Mouse (Mus musculus) gastrocnemius, postnatal 25 days (tissue): Measurements from ENCODE around the gene Mlph. TPM values are rescaled to one million over a fixed set of nuclear protein-coding genes. Genes with fewer than 3 reads are reported as not detected.
A peak's percentile ranks its signal among the peaks of the same experiment; 100 is the strongest.

Experiments
- DNase-seq: peaks from one replicate; pipeline ENCODE4 v3.0.0; 2022
- total RNA-seq, 2 experiments: library from RNA; stranded (reverse); gene quantifications; 1 replicate in 1 of 2; 2 replicates in 1 of 2; pipeline ENCODE4 v1.2.3; 2021

Gene Mlph
- total RNA-seq, 2 experiments from 2014 or later = 0.26 to 0.51 TPM

DNA sequence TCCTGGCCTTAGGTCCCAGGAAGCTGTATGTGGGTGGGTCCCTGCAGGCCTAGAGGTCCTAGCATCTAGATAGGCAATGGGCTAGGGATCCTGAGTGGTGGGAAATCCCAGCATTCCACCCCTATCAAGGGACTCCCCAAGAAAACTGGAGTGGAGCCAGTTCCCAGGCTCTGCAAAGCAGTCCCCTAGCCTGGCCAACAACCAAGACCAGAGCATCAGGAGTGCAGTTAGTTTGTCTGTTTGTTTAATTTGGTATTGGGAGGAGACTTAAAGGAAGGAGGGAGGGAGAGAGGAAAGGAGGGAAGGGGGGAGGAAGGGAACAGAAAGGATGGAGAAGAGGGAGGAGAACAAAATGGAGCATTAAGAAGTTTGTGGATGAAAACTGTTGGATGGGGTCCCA, 5.7 kb upstream of the Mlph start:
- no peak for DNase-seq

DNA sequence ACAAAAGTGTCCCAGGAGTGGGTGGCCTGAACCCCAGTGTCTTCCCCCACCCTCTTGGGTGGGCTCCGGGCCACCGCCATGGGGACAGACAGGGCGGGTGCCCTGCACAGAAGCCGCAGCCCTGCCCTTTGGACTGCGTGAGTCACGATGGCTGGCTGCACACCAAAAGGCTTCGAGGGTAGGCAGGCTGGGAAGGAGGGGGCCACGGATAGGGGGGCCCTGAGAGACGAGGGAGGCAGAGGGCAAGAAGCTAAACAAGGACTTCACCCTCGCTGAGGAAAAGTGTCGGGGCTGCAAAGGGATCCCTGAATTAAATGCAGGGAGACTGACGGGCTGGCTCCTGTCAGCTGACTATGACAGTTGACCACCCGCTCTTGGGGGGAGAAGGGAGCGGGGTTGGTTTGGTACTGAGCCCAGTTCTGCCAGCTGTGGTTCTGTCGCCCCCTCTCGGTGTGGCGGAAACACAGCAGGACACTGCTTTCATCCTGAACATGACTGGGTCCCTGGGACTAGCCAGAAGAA, 5.2 kb upstream of the Mlph start:
- DNase-seq = peak; percentile 62

DNA sequence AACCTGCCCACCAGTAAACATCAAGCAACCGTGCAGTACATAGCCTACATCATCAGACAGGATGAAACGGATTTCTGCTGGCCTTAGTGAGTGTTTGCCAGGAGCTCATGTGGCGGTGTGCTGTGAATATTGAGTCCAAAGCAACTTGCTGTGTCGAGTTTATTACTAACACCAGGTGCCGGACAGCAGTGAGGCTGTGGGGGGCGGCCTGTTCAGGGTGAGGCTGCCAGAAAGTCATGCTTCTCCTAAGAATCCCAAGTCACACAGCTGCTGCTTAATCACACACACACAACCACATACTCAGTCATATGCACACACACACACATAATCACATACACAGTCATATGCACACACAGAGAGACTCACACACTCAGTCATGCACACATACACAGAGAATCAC, 1.7 kb upstream of the Mlph start:
- DNase-seq = no peak

DNA sequence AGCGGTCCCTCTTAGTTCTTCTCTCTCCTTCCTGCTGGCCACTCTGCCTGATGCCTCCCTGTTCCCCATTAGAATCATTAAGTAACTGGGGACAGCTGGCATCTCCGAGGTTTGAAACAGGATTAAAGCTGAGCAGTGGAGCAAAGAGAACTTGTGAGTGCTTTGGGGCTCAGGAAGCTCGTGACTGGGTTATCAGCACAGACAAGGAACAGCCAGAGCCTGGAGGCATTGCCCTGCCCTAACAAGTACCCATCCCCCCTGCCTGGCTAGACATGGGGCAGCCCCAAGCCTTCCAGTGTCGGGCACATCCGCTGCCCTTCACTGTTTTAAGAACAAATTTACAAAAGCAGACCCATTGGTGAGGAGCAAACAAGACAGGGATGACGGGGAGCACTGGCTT, 2.6 kb downstream of the Mlph start:
- no peak for DNase-seq

DNA sequence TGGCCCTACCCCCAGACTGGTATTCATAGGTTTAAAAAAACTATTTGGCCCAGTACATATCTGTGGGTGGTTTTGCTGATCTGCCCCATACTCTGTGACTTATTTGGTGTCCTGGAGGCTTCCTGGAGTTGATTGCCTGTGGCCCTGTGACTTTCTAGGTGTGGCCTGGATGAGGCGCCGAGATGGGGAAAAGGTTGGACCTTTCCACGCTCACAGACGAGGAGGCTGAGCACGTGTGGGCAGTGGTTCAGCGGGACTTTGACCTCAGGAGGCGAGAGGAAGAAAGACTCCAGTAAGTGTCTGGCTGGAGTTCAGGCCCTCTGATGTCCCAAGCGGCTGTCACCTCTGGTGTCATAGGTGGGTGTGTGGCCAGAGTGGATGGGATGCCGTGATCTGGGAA, 6.8 kb downstream of the Mlph start:
- DNase-seq = no peak

DNA sequence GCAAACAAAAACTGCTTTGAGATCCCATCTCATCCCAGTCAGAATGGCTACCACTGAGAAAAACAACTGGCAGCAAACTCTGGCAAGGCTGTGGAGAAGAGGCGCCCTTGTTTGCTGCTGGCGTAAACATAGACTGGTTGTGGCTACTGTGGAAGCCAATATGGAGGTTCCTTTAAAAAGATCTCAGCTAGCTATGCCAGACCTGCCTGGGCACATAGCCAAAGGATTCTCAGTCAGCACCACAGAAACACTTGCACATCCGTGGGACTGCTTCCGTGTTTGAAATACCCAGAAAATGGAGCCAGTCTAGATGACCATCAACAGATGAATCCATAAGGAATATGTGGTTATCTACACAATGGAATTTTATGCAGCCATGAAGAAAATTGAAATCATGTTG, 11.1 kb downstream of the Mlph start:
- no peak for DNase-seq

DNA sequence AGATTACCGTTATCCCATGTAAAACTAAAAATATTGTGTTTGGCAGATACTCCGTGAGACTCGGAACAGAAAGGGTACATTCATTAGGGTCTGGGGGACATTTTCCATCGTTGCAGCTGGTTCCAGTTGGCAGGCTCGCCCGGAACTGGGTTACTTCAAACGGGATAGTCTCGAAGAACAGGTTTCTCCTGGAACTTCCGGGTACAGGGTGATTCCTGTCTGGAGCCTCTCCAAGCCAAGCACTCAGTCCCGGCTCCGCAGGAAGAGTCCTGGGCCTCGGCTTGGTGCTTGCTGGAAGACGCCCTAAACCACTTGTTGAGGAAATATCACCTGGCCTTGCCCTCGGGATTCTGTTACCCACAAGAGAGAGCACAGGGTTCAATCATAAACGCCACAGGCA, 12.4 kb downstream of the Mlph start:
- DNase-seq = no peak

DNA sequence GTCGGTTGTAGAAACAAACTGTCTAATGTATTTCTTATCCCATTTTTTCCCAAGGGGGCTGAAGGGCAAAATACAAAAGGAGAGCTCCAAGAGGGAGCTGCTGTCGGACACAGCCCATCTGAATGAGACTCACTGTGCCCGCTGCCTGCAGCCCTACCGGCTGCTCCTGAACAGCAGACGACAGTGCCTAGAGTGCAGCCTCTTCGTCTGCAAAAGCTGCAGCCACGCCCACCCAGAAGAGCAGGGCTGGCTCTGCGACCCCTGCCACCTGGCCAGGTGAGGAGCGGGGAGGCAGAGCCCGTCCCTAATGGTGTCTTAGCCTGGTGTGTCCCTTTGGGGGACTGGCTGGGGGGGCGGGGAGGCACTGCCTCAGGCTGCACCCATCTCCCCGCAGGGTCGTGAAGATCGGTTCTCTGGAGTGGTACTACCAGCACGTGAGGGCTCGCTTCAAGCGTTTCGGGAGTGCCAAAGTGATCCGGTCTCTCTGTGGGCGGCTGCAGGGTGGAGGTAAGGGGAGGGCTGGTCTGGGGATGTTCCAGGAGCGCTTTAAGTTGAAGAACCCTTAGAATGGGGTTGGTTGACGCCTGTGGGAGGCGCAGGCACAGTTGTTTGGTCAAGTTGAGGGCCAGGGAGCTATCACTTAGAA, 13.2 kb downstream of the Mlph start:
- no peak for DNase-seq

DNA sequence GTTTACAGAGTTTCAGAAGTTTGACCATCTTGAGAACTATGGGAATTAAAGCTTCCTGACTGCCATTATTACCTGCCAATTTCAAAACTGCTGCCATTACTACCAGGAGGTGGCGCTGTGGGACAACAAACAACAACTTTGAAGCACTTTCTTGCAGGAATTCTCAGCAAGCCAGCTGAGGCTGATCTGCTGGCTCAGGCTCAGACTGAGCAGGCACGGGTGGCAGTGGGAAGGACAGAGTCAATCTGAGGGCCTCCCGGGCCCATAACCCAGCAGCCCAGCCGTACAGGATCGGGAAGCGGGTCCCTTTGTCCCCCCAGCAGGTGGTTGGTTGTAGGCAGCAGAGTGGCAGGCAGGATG, 13.7 kb downstream of the Mlph start:
- peak; percentile 68 for DNase-seq

DNA sequence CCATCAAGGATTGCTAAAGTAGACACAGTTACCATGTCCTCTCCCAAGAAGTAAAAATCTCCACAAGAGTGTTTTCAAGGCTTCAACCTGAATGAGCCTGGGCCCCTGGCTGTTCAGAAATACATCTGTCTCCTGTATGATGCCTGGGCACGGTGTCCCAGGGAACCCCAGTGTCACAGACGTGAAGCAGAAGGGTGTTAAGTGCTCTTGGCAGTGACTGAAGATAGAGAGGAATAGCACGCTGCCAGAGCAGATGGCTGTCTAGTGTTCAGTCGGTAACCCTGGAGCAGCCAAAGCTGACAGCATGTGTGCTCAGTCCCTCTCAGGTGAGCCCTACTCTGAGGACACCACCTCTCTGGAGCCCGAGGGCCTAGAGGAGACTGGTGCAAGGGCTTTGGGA, 18.1 kb downstream of the Mlph start:
- no peak for DNase-seq

DNA sequence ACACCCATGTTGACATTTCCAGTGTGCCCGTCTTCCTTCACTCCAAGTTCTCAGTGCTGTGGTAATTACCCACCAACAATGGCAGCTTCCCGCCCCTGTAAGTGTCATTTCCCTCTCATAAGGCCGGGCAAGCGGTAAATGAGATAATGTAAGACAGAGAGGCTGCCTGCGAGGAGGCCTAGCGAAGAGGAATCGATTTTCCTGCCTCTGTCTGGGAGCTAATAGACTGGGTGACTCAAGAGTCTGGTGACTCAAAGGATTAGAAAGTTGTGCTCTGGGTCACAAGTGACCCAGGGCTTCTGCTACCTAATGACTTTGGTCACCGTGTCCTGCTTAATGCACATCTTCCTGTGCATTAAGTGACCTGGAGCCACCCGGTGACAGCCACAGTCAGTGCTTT, 22.1 kb downstream of the Mlph start:
- DNase-seq = no peak

DNA sequence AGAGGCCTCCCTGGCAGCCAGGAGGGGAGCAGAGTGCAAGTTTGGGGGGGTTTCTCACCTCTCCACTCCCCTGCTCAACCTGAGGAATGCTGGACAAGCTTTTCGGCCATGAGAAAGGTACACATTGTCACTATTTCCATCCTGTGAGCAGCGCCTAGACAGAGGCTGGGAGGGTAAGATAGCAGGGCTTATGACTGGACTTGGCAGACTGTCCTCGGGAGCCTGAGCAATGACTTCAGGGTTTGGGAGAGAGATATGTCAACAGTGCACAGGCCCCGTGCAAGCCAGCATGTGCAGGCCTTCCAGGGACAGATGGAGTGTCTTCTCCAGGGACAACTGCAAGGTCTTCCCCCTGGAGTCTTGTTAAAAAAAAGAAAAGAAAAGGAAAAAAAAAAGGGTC, 25.1 kb downstream of the Mlph start:
- no peak for DNase-seq

DNA sequence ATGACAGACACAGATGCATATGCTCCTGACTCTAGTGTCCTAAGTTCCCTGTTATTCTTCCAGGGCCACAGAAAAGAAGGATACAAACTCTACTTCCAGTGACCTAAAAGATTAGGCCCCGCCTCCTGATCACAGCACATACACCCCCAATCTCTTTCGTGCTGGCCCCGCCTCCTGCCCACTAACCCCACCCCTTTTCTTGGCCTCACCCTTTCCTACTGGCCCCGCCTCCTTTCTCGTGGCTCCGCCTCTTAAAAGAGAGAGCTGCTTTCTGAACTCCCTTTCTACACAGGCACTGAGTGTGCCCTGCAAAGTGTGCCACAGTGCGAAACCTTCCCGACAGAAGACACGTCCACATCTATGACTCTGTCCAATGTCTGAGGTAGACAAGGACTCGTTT, 30.3 kb downstream of the Mlph start:
- no peak for DNase-seq

DNA sequence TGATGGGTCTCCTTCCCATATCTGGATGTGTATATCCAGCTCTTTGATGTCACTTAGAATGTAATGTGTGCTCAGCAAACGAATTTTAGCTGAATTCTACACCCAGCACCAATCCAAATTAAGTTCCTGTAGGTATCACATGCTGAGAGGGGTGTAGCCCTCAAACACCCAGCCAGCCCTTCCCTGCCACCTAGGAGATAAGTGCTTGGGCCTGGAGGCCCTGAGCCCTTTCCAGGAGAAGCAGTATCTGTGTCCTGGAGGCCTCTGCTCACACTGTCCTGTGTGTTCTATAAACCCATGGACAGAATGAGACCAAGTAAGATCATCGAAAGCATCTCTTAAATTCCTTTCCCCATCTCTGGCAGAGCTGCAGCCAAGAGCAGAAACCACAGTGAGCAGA, 32.4 kb downstream of the Mlph start:
- DNase-seq = no peak

DNA sequence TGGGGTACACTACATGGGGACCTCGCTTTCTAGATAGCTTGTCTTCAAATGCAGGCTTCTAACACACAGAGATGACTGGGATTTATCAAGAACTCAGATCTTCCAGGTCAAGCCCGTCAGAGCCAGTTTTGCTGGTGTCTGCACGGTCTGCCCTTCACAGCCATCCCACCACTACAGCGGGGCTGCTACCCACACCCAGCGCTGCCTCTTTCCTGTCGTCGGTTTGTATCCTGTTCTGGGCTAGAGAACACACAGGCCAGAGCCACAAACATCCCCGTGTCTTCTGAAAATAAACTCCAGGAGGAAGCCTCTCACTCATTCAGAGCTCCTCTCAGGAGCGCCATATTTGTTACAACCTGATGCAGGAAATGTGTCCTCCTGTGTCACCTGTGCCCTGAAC, 34.4 kb downstream of the Mlph start:
- DNase-seq = no peak

DNA sequence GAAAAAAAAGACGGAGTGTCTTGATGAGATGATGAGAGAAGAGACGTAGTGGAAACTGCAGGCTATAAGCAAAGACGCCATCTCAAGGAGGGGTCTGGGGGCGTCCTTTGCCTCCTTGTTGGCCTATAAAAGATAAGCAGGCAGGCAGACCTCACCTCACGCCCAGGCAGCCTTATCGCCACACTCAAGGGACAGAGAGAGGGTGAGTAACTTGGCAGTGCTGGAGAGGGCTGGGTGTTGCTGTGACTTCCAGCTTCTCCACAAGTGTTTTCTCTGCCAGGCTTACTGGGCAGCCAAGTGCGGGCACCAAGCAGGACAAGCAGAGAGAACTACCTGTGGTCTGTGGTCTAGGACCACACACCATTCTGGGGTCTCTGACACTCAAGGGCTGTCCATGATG, 36.8 kb downstream of the Mlph start:
- no peak for DNase-seq

DNA sequence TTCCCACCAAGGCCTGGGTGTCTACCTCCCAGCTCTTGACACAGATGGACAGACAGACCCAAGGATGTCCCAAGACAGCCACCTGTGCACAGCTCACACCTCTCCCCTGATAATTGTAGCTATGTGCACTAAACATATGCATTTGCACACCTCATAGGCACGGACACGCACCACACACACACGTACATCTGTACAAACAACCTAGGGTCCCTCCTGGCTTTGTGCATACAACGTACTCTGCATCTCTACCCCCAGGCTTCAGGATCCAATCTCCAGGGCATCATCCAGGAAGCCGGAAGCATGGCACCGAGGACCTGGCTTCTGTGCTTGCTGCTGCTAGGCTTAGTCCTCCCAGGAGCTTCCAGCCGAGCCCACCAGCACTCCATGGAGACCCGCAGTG, 37.9 kb downstream of the Mlph start, which contains the start of gene Prlh:
TSS of gene Prlh (plus strand) at position 301 of the 400 bp plus-strand sequence.
- no peak for DNase-seq

DNA sequence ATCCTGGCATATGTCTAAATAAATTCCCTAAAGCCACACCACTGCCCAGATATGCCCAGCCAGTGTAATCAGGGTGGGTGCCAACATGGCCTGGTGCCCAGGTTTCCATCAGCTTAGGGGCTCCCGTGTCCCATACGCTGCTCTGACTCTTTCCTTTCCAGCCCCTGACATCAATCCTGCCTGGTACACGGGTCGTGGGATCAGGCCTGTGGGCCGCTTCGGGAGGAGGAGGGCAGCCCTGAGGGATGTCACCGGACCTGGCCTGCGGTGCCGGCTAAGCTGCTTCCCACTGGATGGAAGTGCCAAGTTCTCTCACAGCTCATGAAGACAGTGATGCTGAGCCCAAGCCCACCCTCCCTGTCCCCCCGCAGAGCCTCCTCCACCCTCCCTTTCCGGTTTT, 38.8 kb downstream of the Mlph start:
- DNase-seq = no peak

DNA sequence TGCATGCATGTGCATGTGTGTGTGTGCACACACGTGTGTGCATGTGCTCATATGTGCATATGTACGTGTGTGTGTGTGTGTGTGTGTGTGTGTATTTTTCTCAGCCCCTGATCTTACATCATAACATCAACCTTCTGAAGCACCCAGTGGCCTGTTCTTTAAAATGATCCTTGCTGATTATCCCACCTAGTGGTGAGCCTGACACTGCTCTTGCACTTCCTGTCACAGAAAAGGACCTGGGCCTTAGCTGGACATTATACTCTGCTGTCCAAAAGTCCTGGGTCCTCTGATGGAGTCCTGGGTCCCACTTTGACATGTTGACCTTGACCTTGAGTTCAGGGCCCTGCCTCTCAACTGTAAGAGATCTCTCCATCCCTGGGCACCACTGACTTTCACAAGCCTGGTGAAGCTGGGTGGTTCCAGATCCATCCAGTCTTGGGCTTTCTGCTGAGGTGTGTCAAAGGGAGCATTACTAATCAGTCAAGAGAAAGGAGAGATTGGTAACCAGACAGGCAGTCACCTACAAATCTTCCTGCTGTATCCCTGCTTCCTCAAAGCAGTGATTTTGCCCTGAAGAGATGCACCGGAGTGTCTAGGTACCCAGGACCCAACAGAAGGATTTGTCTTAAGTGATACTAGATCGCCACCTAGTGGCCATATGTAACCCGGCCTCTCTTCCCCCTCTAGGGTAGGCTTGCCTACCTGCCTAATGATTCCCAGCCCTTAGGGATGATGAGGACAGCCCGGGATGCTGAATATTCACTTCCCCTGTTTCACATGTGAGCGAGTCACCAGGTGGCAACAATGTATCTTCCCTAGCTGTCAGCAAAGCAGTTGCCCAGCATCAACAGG, 41.6 kb downstream of the Mlph start:
- DNase-seq = no peak

DNA sequence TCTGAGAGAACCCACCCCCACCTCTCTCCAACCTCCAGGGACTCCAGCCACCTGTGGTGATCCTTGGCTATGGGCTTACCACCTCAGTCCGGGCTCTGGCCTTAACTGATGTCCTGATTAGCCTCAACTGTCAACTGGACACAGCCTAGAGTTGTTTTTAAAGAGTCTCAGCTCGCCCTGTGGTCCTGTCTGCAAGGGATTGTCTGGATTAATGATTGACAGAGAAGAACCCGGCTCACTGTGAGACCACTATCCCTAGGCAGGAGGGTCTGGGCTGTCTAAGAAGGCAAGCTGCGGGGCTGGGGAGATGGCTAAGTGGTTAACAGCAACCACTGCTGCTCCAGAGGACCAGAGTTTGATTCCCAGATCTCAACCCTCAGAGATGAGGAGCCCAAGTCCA, 47.6 kb downstream of the Mlph start:
- no peak for DNase-seq

DNA sequence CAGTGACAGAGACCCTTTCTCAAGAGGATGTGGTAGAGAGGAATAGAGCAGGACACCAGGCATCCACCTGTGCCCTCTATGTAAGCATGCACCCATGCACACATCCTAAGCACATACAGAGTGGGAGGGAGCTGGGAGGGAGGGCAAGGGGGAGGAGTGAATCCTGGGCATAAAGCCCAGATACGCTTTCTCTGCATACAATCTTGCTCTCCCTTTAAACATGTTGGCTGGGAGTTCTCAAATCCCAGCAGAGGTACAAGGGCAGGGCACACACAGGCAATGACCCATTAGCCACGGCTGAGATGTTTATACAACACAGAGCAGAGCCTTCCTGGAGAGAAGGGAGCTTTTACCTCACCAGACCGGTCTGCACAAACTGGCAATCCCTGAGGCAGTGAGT, 48.1 kb downstream of the Mlph start:
- DNase-seq = no peak

DNA sequence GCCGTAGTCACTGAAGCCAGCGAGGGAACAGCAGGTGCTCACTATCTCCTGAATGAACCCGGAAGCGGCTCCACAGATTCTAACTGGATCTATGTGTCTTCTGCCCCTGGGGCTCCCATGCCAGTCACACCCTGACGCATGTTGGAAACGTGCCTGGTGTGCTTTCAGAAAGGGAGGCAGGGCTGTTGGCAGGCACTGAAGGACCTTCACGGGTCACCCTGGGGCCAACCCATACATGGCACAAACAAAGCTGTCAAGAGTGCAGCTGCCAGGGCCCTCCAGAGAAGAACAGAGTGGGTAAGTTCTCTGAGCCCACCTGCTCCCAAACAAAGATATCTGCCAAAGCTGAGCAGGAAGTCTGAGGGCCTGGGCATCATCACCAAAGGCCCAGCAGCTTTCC, 52.7 kb downstream of the Mlph start:
- peak; percentile 34 for DNase-seq

DNA sequence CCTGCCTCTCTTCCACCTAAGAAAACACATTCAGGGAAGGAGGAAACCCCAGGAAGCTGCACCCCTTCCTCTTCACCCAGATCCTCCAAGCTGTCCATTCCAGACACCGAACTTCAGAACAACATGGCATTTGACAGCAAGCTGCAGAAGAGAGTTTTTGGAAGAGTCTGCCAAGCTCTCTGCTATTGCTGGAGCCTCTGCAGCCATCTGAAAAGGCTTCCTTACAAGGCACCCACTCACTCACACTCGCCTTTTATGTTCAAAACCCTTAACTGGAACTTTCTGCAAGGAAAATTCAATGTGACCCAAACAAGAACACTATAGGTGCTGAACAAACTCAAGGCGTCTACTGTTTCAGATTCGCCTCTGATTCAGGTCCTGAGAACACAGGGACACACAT, 53.8 kb downstream of the Mlph start:
- DNase-seq = no peak

DNA sequence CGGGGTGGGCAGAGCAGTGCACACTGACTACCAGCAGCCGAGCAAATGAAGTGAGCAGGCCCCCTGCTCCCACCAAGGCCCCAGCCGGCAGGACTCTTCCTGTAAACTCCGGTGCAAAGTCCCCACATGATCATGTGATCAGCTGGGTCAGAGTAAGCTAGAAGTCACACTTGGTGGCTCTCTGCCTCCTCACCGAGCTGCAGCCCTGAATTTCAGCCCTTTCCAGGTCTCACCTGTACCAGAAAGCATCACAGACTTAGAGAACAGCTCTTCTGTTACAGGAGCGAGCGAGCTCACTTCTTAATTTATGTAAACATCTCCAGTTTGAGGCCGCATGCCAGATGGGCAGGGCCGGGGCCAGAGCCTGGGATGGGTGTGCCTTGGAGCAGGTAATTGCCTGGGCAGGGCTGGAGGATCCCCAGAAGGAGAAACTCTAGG, 54.5 kb downstream of the Mlph start, which contains the start of gene Rab17:
TSS of gene Rab17 (minus strand) at position 315 of the 438 bp plus-strand sequence.
- DNase-seq = no peak
